Mouse (Mus musculus) frontal cortex, postnatal 25 days (tissue): ENCODE results near the gene 2310022A10Rik.

Experiments used
- DNase-seq, 2 experiments: peaks; one replicate each; pipeline ENCODE4 v3.0.0; 2022; ENCODE audit warnings: low spot score in 2 of 2

2310022A10Rik gene

DNA sequence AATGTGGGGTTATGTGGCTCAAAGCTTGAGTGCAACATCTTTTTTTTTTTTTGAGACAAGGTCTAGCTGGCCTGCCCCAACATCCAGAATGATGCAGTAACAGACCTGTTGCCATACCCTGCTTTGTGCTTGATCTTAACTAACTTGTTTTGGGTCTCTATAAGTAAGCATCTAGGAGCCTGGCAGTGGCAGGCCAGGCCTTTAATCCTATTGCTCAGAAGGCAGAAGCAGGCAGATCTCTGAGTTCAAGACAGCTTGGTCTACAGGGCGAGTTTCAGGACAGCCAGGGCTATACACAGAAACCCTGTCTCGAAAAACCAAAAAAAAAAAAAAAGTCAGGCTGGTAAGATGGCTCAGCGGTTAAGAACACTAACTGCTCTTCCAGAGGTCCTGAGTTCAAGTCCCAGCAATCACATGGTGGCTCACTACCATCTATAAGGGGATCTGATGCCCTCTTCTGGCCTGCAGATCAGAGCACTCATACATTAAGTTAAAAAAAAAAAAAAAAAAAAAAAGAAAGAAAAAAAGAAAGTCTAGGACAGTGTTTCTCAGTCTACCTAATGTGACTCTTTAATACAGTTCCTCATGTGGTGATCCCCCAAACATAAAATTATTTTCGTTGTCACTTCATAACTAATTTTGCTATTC, 37.7 kb downstream of the 2310022A10Rik start:
- DNase-seq: no peak

- DNase-seq: peak; percentile 79 to 85
Observed at GRCm38 (mm10) chr7:27591266-27592216, 38.5 kb downstream of the 2310022A10Rik start, which contains the start of gene Akt2. TSS of gene Akt2 (plus strand) at chr7:27591552.

GRCm38 (mm10) chr7:27592217-27592929, 39.3 kb downstream of the 2310022A10Rik start:
- DNase-seq: peak in 1 of 2 experiments; percentile 39

DNA sequence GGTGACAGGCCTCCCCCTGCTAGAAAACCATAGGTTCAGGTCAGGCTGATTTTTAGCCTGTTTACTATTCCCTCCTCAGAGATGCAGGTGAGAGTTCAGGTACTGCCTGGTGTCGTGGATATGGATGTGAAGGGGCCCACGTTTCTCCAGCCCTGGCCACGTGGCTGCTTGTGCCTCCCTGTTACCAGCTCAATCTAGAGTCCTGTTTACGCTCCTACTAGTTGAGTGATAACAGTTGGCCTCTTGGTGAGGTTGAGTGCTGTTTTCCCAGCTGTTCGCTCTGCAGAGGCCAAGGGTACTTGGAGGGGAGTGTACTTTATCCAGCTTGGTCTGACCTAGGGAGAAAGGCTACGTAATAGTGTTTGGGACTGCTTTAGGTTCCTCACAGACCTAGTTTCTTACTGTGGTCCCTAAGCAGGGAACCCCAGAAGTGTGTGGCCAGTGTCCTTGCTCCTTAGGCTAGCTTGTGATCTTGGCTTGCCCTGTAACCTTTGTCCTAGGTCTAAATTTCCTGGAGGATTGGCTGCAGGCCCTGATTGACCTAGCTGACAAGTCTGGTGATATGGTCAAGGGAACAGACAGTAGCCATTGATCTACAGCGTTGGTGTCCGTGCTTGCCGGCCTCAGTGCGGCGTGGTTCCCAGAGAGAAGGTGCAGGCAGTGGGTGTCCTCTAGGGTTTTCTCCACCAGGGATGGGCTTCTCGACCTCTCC, 40.1 kb downstream of the 2310022A10Rik start:
- DNase-seq: no peak

DNA sequence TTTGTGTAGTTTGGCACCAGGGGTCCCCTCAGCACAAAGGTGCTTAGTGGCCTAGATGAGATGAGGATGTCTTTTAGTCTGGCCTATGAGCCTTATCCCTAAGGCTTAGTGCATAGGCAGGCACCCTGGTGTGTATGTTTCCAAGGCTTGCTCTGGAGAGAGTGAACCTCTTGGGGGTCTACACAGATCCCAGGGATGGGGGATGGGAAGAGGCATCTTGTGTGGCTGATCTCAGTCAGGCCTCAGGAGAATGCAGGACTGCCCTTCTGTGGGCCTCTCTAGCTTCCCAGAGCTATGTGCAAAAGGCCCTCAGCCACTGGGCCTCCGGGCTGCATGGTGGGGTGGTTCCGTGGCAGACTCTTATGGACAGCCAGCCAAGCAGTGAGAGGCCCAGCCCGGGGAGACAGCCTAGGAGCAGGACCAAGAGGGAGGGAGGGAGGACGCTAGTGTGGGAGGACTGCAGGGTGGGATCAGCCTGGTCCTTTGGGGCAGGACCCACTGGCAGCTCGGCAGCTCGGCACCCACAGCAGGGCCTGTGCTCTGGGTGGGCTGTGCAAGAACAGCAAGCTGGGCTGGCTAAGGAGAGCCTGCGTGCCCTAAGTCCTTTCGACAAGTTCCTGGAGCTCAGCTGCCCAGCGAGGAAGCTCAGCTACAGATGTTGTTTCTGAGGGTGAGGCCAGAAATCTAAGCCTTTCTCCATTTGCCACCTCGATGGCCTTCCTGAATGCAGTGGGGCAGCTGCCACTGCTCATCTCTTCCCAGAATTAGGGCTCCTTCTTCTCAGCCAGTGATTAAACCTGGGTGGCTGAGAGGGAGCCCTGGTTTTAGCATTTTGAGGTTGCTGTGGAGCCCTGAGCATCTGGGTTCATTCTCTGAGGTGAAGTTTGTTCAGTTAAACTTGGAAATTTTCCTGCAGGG, 43.8 kb downstream of the 2310022A10Rik start:
- no peak for DNase-seq

- no peak for DNase-seq
Observed at GRCm38 (mm10) chr7:27598053-27598452, 45.0 kb downstream of the 2310022A10Rik start.

DNA sequence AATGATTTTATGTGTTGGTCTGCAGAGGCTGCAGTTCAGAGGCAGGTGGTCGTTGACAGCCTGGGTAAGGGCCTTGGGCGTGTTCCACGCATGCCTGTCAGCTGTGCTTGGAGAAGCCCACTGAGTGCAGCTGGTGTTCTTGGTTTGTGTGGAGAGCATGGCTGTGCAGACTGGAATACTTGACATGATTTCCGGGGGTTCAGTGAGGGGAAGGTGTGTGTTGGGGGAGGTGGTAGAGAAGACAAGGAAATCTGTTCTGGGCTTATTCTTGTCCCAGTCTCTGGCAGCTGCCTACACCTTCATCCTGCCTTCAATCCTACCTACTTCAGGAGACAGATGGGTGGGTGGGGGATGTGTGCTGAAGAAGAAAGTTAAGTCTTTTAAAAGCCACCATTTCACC, 48.6 kb downstream of the 2310022A10Rik start:
- peak in 1 of 2 experiments; percentile 61 for DNase-seq

DNA sequence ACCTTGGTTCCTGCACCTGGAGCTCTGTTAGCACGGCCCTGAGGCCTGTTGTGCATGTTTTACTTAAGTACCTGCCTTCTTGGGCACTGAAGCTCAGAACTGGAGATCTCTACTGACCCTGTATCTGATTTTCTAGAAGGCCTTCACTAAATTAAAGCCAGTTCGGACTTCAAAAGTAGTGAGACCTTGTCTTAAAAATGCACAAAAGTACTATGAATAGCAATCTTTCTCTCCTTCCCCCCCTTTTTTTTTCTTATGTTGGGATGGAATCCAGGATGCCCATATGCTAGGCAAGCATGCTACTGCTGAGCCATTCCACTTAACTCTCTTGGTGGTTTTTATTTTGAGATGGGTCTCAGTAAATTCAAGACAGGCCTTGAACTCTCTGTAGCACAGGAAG, 49.1 kb downstream of the 2310022A10Rik start:
- no peak for DNase-seq

GRCm38 (mm10) chr7:27602835-27603234, 49.8 kb downstream of the 2310022A10Rik start:
- DNase-seq: no peak

DNA sequence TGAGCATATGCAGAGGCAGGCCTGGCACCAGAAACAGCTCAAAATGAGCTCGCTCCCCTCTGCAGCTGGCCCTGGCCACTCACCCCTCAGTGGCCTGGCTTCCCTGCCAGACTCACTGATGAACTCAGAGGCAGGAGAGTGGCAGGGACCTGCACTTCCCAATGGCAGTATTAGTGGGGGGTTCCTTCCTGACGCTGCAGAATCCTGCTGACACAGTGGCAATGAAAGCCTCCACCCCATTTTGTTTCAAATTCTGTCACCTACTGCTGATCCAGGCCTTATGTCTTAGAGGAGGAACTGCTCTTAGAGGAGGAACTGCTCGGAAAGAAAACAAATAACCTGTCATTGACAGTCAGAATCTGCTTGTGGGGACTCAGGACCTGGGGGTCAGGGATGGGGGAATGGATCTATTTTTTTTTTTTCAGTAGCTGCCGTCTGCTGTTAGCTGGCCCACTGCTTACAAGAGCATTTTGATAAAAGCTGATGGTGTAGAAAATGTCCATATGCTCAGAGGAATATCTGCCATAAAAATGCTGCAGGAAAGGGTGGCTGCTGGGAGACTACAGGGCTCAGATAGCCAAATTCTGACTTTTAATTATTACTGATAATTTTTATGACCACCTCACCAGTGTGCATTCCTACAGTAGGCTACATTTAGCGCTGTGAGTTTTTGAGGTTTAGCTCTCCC, 51.8 kb downstream of the 2310022A10Rik start:
- no peak for DNase-seq

GRCm38 (mm10) chr7:27605499-27606285, 52.7 kb downstream of the 2310022A10Rik start:
- peak in 1 of 2 experiments; percentile 50 for DNase-seq

GRCm38 (mm10) chr7:27606481-27607254, 53.6 kb downstream of the 2310022A10Rik start:
- no peak for DNase-seq

DNA sequence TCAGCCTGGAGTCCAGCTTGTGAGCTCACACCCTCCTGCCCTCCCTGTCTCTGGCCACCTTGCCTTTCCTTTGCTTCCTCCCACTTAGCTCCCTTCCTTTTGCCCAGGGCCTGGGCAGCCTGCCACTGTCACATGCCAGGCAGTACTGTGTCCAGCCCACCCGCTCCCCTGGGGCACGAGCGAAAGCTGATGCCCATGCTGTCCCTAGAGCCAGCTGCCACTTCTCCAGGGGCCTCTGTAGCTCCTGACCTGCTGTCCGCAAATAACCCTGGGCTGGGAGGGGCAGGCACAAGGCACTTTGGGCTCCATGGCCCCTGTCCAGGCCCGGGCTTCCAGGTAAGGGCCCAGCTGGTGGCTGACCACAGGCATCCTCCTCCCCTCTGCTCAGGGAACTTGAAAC, 54.5 kb downstream of the 2310022A10Rik start:
- DNase-seq: peak in 1 of 2 experiments; percentile 55

GRCm38 (mm10) chr7:27608130-27608529, 55.1 kb downstream of the 2310022A10Rik start:
- DNase-seq: no peak

DNA sequence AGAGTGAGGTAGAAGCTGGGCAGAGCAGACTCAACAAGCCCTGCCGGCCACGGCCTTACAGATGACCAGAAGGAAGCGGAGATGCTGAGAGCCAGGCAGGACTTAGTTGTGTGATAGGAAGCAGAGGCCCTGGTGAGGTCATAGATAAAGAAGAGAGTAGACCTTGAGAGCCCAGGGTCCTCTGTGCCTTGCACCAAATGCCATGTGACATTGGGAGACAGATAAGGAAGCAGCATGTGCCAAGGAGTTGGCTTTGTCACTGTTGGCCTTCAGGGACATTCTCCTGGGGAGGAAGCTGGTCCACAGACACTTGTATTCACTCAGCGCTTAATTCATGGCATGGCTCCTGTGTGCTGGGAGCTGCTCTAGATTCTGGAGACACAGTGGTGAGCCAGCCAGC, 56.3 kb downstream of the 2310022A10Rik start:
- DNase-seq: no peak

- no peak for DNase-seq
Observed at GRCm38 (mm10) chr7:27609688-27610087, 56.7 kb downstream of the 2310022A10Rik start.

GRCm38 (mm10) chr7:27610370-27610769, 57.3 kb downstream of the 2310022A10Rik start:
- no peak for DNase-seq

- DNase-seq: no peak
Observed at GRCm38 (mm10) chr7:27610871-27611270, 57.8 kb downstream of the 2310022A10Rik start.
